Comparison of ENCODE assay signal across 22 mouse cellular contexts in genomic region chr14:24509557-24509956, GRCm38 (mm10).
"Had no signal": no experiment of that assay in that cellular context is flagged by ENCODE, and none has a peak within 500 bp of the region (broad histone marks: within the 10 kb centered on the region; RNA-seq: fewer than 3 reads in every experiment).

No protein-coding gene starts in this region.

- H3K4me3 ChIP-seq: heart, embryonic 10.5 days; heart, embryonic 12.5 days; intestine, embryonic 15.5 days; layer of hippocampus, adult 2 months; left cerebral cortex, adult 2 months; limb, embryonic 10.5 days; limb, embryonic 12.5 days; liver, embryonic 12.5 days had no signal

- H3K36me3 ChIP-seq: heart, embryonic 10.5 days; heart, embryonic 12.5 days; intestine, embryonic 15.5 days; limb, embryonic 10.5 days; limb, embryonic 12.5 days; liver, embryonic 12.5 days had no signal

- H3K27me3 ChIP-seq: heart, embryonic 12.5 days; intestine, embryonic 15.5 days; limb, embryonic 12.5 days had no signal

- H3K9me3 ChIP-seq: intestine, embryonic 15.5 days; limb, embryonic 10.5 days; liver, embryonic 12.5 days had no signal

- H3K4me2 ChIP-seq: heart, embryonic 12.5 days; hindbrain, embryonic 14.5 days; intestine, embryonic 15.5 days; limb, embryonic 12.5 days; liver, embryonic 12.5 days had no signal

- ATAC-seq: hindbrain, embryonic 16.5 days; inflammation-experienced regulatory T-cells, adult 6 months; intestine, embryonic 15.5 days; intestine, postnatal 0 days; liver, embryonic 12.5 days had no signal

- H3K9ac ChIP-seq: heart, embryonic 12.5 days; hindbrain, embryonic 14.5 days; intestine, embryonic 15.5 days; limb, embryonic 12.5 days; liver, embryonic 12.5 days; liver, embryonic 14.5 days had no signal

- H3K4me1 ChIP-seq: liver, embryonic 12.5 days had no signal

- DNase-seq: gastrocnemius, postnatal 14 days; heart, postnatal 10 days; heart, postnatal 4 days; kidney, adult 18-20 months; kidney, adult 8-10 months; kidney, postnatal 10 days; kidney, postnatal 25 days; kidney, postnatal 4 days; liver had no signal

- H3K27ac ChIP-seq: heart, embryonic 10.5 days; hindbrain, embryonic 14.5 days; intestine, embryonic 15.5 days; layer of hippocampus, adult 2 months; left cerebral cortex, adult 2 months; limb, embryonic 10.5 days; limb, embryonic 12.5 days; liver, embryonic 12.5 days; liver, embryonic 14.5 days had no signal
